Mouse (Mus musculus) CH12.LX (cell line): ENCODE results near the gene Slc7a8.

Experiments used
- CTCF ChIP-seq, 2 experiments: IDR thresholded peaks in 1 of 2; conservative IDR thresholded peaks in 1 of 2; 2 replicates each; pipeline ENCODE4 v1.5.1; 2011 to 2012; ENCODE audit warnings: low read depth in 2 of 2, low read length in 2 of 2, improper control_type of control experiment in 1 of 2, inconsistent platforms in 1 of 2, mild to moderate bottlenecking in 1 of 2, moderate library complexity in 1 of 2
- E2F4 ChIP-seq: IDR thresholded peaks from 2 replicates; pipeline ENCODE4 v1.6.1; 2011; ENCODE audit warnings: low read depth, low read length, improper control_type of control experiment; ENCODE audit not compliant: insufficient replicate concordance
- EP300 ChIP-seq: IDR thresholded peaks from 2 replicates; pipeline ENCODE4 v1.6.1; 2011; ENCODE audit warnings: low read length, improper control_type of control experiment
- JUN ChIP-seq: IDR thresholded peaks from 2 replicates; pipeline ENCODE4 v1.6.1; 2011; ENCODE audit warnings: low read depth, mild to moderate bottlenecking, low read length, improper control_type of control experiment, moderate library complexity; ENCODE audit not compliant: insufficient read depth
- MAFK ChIP-seq: IDR thresholded peaks from 2 replicates; pipeline ENCODE4 v1.6.1; 2011; ENCODE audit warnings: low read length, improper control_type of control experiment; ENCODE audit not compliant: insufficient replicate concordance
- MYC ChIP-seq: IDR thresholded peaks from 2 replicates; pipeline ENCODE4 v1.6.1; 2011; ENCODE audit warnings: low read depth, mild to moderate bottlenecking, improper control_type of control experiment, low read length
- SIN3A ChIP-seq: IDR thresholded peaks from 2 replicates; pipeline ENCODE4 v1.6.1; 2012; ENCODE audit warnings: low read length, improper control_type of control experiment, inconsistent platforms
- TCF12 ChIP-seq: IDR thresholded peaks from 2 replicates; pipeline ENCODE4 v1.6.1; 2014; ENCODE audit warnings: low read depth, mild to moderate bottlenecking, inconsistent platforms, low read length, improper control_type of control experiment
- ZC3H11A ChIP-seq: IDR thresholded peaks from 2 replicates; pipeline ENCODE4 v1.6.1; 2012; ENCODE audit warnings: low read depth, mild to moderate bottlenecking, inconsistent platforms, low read length, improper control_type of control experiment

DNA sequence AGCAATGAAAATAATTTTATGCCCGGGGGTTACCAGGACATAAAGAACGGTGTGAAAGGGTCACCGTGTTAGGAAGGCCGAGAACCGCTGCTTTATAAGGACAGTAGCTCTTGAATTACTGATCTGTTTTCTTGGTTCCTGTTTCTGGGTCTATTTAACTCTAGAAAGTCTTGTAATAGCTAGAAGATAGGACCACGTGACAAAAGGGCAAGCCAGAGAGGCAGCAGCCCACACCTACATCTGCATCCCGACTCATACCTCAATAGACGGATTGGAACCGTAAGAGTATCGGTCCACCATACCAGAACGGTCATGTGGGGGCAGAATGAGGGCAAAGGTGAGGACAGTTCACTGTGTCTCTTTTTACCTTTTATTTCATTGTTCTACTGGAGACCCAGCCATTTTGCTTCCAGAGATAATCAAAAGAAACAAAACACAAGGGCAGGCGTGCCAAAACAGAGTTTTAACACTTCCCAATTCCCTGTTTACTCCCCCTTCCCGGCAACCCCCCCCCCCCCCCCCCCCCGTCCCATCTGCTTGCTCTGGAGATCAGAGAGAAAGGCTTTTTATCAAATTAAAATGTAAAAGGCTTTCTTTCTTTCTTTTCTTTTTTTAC is 27.7 kb downstream of the Slc7a8 start:
- TF ChIP-seq EP300 (peak; percentile 54; the same call in 1 of the 2 replicates), CTCF (conservative IDR thresholded peaks at IDR 0.05 in 1 of 2, IDR thresholded peaks at IDR 0.05 in 1 of 2; ENCODE audit: low read depth in 2 of 2, low read length in 2 of 2) (no peak), SIN3A (no peak), E2F4 (no peak), JUN (no peak), MYC (0 out of 2 replicates have a peak, but pooled peaks have one; percentile 52), ZC3H11A (no peak), MAFK (no peak), TCF12 (no peak)
